Mouse (Mus musculus) erythroblast, embryonic 14.5 days (primary cell): ENCODE measurements around the gene Bace2. TPM values are rescaled to one million over a fixed set of nuclear protein-coding genes. Genes with fewer than 3 reads are reported as not detected.

Experiments
- H3K27me3 ChIP-seq: 2 replicates; pipeline ENCODE4 v1.6.1; 2012; ENCODE audit warnings: inconsistent platforms; ENCODE audit not compliant: control insufficient read depth
- H3K36me3 ChIP-seq: 2 replicates; pipeline ENCODE4 v1.6.1; 2012; ENCODE audit warnings: mild to moderate bottlenecking, inconsistent platforms; ENCODE audit not compliant: control insufficient read depth
- H3K4me1 ChIP-seq: 2 replicates; pipeline ENCODE4 v1.6.1; 2012; ENCODE audit warnings: inconsistent platforms; ENCODE audit not compliant: control insufficient read depth
- H3K4me3 ChIP-seq: replicated peaks from 2 replicates; pipeline ENCODE3; 2012; ENCODE audit warnings: moderate library complexity, mild to moderate bottlenecking, inconsistent platforms
- H3K9me3 ChIP-seq: 2 replicates; pipeline ENCODE4 v1.6.1; 2012; ENCODE audit warnings: low read length, inconsistent platforms, mixed read lengths; ENCODE audit not compliant: control insufficient read depth
- GATA1 ChIP-seq: IDR thresholded peaks from 2 replicates; pipeline ENCODE4 v1.6.1; 2012; ENCODE audit warnings: low read length, inconsistent platforms, mixed read lengths
- TAL1 ChIP-seq: IDR thresholded peaks from 3 replicates; pipeline ENCODE4 v1.6.1; 2012; ENCODE audit warnings: low read length, inconsistent platforms, mixed read lengths
- polyA plus RNA-seq: library from polyadenylated mRNA; stranded (reverse); fragments of >175 nt; gene quantifications from 2 replicates; pipeline ENCODE4 v1.2.3, GENCODE M21; 2012

Bace2 gene
- polyA plus RNA-seq, 1 experiment: not detected

- H3K9me3 ChIP-seq: no peaks in the 10 kb centered on the region
- no peak overlapping the region for H3K4me3 ChIP-seq
- no peaks in the 10 kb centered on the region for H3K4me1 ChIP-seq
- H3K27me3 ChIP-seq: no peaks in the 10 kb centered on the region
- no peaks in the 10 kb centered on the region for H3K36me3 ChIP-seq
- no peak for TF ChIP-seq TAL1
Measured at GRCm38 (mm10) chr16:97447386-97447785, 90.8 kb downstream of the Bace2 start.

GRCm38 (mm10) chr16:97459831-97460230 is 103.3 kb downstream of the Bace2 start:
- Histone ChIP-seq H3K4me1 (no peaks in the 10 kb centered on the region), H3K4me3 (no peak overlapping the region), H3K27me3 (no peaks in the 10 kb centered on the region), H3K9me3 (no peaks in the 10 kb centered on the region; the same call in 1 of the 2 replicates), H3K36me3 (no peaks in the 10 kb centered on the region)
- TF ChIP-seq TAL1 (no peak), GATA1 (no peak)

- H3K9me3 ChIP-seq: no peaks in the 10 kb centered on the region; the same call in 1 of the 2 replicates
- no peaks in the 10 kb centered on the region for H3K27me3 ChIP-seq
- no peaks in the 10 kb centered on the region for H3K36me3 ChIP-seq
- no peaks in the 10 kb centered on the region for H3K4me1 ChIP-seq
- no peak overlapping the region for H3K4me3 ChIP-seq
- TF ChIP-seq TAL1 (no peak), GATA1 (no peak)
Measured at GRCm38 (mm10) chr16:97461271-97461670, 104.7 kb downstream of the Bace2 start.

GRCm38 (mm10) chr16:97462481-97463181 is 106.1 kb downstream of the Bace2 start, which contains the start of gene Mx1:
Gene Mx1 (minus strand): TSS chr16:97462907.
- TF ChIP-seq GATA1: no peak
- no peak for TF ChIP-seq TAL1
- Histone ChIP-seq H3K4me3 (no peak within 1 kb of the TSS), H3K36me3 (no peaks in the 10 kb centered on the region), H3K4me1 (no peaks in the 10 kb centered on the region), H3K9me3 (no peaks in the 10 kb centered on the region), H3K27me3 (no peaks in the 10 kb centered on the region)

- TF ChIP-seq TAL1 (no peak), GATA1 (no peak)
- H3K36me3 ChIP-seq: no peaks in the 10 kb centered on the region
- H3K9me3 ChIP-seq: no peaks in the 10 kb centered on the region
- no peaks in the 10 kb centered on the region for H3K4me1 ChIP-seq
- no peaks in the 10 kb centered on the region for H3K27me3 ChIP-seq
- no peak overlapping the region for H3K4me3 ChIP-seq
Measured at GRCm38 (mm10) chr16:97466182-97466957, 109.8 kb downstream of the Bace2 start.

- TF ChIP-seq TAL1 (no peak), GATA1 (no peak)
- H3K36me3 ChIP-seq: no peaks in the 10 kb centered on the region
- no peaks in the 10 kb centered on the region for H3K27me3 ChIP-seq
- H3K4me1 ChIP-seq: no peaks in the 10 kb centered on the region
- H3K4me3 ChIP-seq: no peak overlapping the region
- H3K9me3 ChIP-seq: no peaks in the 10 kb centered on the region
Measured at GRCm38 (mm10) chr16:97467472-97467871, 110.9 kb downstream of the Bace2 start.

- Histone ChIP-seq H3K4me3 (no peak overlapping the region), H3K4me1 (no peaks in the 10 kb centered on the region), H3K27me3 (no peaks in the 10 kb centered on the region), H3K9me3 (no peaks in the 10 kb centered on the region), H3K36me3 (no peaks in the 10 kb centered on the region)
- no peak for TF ChIP-seq TAL1
- TF ChIP-seq GATA1: no peak
Measured at GRCm38 (mm10) chr16:97467993-97468791, 111.7 kb downstream of the Bace2 start.

- Histone ChIP-seq H3K27me3 (no peaks in the 10 kb centered on the region), H3K9me3 (no peaks in the 10 kb centered on the region), H3K36me3 (no peaks in the 10 kb centered on the region), H3K4me3 (no peak overlapping the region), H3K4me1 (no peaks in the 10 kb centered on the region)
- TF ChIP-seq TAL1 (no peak), GATA1 (no peak)
Measured at GRCm38 (mm10) chr16:97474671-97475070, 118.1 kb downstream of the Bace2 start.

- TF ChIP-seq GATA1 (no peak), TAL1 (no peak)
- H3K4me1 ChIP-seq: no peaks in the 10 kb centered on the region
- H3K36me3 ChIP-seq: no peaks in the 10 kb centered on the region
- H3K9me3 ChIP-seq: no peaks in the 10 kb centered on the region
- no peak overlapping the region for H3K4me3 ChIP-seq
- H3K27me3 ChIP-seq: no peaks in the 10 kb centered on the region
Measured at GRCm38 (mm10) chr16:97475581-97475980, 119.0 kb downstream of the Bace2 start.
